Mouse (Mus musculus): Measurements from ENCODE around the gene Col16a1. TPM values are rescaled to one million over a fixed set of nuclear protein-coding genes. Genes with fewer than 3 reads are reported as not detected.

Gene Col16a1
- total and polyA plus RNA-seq, 2 experiments from 2014 or later: 9.9 to 21.6 TPM

DNA sequence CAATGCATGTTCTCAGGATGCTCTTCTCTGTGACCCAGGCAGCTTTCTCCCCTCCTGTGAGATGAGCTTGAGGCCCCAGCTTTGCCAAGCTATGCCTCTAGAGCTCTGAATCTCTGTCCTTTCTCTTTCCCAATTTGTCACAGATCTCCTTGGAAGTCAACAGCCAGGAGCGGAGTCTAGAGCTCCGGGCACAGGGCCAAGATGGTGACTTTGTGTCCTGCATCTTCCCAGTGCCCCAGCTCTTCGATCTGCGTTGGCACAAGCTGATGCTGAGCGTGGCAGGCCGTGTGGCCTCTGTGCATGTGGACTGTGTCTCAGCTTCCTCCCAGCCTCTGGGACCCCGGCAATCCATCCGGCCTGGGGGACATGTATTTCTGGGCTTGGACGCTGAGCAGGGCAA is 5.5 kb downstream of the Col16a1 start:
- H3K9me3 ChIP-seq (replicated peaks; ENCODE audit: control insufficient read depth, low read length): no peaks in the 10 kb centered on the region
- H3K27me3 ChIP-seq (ENCODE audit: control insufficient read depth, insufficient read depth, low read length): peaks cover 3% of the 10 kb centered on the region; the same call in 1 of the 2 replicates
- no peak for ATAC-seq (ENCODE audit: insufficient read depth, low read depth)
- H3K36me3 ChIP-seq (replicated peaks; ENCODE audit: control insufficient read depth, insufficient read depth, low read length): no peaks in the 10 kb centered on the region
- H3K4me3 ChIP-seq (ENCODE audit: low read depth, low read length): no peak overlapping the region
- no peak overlapping the region for H3K4me2 ChIP-seq (ENCODE audit: low read depth, low read length)
- TF ChIP-seq CTCF (IDR thresholded peaks at IDR 0.05; ENCODE audit: low read depth): no peak
- TF ChIP-seq EP300 (IDR thresholded peaks at IDR 0.05; ENCODE audit: low read depth): no peak
- H3K9ac ChIP-seq (replicated peaks; ENCODE audit: low read depth, low read length): no peak overlapping the region
- DNase-seq (ENCODE audit: low spot score): no peak
- H3K27ac ChIP-seq (ENCODE audit: low read depth): no peak overlapping the region
- no peaks in the 10 kb centered on the region for H3K4me1 ChIP-seq (ENCODE audit: control insufficient read depth, insufficient read depth)
- 67% methylated on average over 9 of the region's 9 CpGs for WGBS

DNA sequence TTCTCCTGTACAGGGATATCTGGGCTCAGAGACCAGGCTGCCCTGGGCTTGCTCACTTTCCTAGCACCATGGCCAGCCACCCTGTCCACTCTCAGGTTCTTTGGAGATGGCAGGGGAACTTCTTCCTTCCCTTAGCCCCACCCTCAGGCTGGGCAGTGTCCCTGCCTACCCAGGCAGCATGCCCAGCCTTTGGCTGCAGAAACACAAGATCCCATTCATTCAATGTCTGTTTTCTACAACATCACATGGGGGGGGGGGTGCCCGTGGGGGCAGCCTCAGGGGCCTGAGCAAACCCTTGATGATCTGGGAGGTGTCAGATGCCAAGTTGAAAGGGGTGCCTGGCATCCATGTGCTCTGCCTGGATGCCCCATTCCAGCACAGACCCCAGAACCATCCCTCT is 7.1 kb downstream of the Col16a1 start:
- Histone ChIP-seq H3K9ac (replicated peaks; ENCODE audit: low read depth, low read length) (no peak overlapping the region), H3K9me3 (replicated peaks; ENCODE audit: control insufficient read depth, low read length) (no peaks in the 10 kb centered on the region), H3K27ac (ENCODE audit: low read depth) (no peak overlapping the region), H3K4me3 (ENCODE audit: low read depth, low read length) (no peak overlapping the region), H3K4me2 (ENCODE audit: low read depth, low read length) (no peak overlapping the region), H3K4me1 (ENCODE audit: control insufficient read depth, insufficient read depth) (no peaks in the 10 kb centered on the region), H3K27me3 (ENCODE audit: control insufficient read depth, insufficient read depth, low read length) (no peaks in the 10 kb centered on the region), H3K36me3 (replicated peaks; ENCODE audit: control insufficient read depth, insufficient read depth, low read length) (no peaks in the 10 kb centered on the region)
- ATAC-seq (ENCODE audit: insufficient read depth, low read depth) (no peak), DNase-seq (ENCODE audit: low spot score) (no peak)
- TF ChIP-seq CTCF (IDR thresholded peaks at IDR 0.05; ENCODE audit: low read depth) (no peak), EP300 (IDR thresholded peaks at IDR 0.05; ENCODE audit: low read depth) (no peak)
- 50% methylated on average over 1 of the region's 1 CpGs for WGBS

DNA sequence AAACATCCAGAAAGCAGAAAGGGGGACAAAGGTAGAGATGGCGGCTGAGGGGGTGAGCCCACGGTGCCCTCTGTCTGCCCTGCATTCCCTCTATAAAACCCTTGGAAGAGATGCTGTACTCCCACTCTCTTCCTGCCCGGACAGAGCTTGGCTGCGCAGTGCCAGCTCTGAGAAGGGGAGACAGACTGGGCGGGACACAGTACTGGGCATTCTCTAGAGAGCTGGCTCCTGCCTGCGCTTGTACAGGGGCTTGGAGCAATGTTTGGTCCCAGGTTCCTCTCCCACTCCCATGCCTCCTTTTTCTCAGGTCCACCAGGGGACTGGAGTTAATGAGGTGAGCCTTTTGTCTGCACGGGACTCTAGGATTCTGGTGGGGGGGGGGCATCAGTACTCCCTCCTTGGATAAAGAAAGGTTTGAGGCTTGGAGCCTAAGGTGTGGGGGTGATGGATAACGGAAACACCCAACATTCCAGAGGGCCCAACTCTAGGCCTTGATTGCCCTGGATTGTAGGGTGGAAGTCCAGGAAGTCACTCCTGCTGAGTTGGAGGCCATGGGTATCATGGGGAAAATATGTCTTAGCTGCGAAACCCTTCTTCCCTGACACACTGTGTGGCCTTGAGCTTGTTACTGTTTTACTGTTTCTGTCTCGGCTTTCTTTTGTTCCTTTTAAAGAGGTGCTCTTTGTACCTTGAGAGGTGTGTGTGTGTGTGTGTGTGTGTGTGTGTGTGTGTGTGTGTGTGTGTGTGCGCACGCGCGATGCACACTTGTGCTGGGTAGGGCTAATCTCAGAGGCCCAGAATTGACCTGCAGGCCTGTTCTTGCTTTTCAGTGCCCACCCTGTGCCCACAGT is 7.7 kb downstream of the Col16a1 start:
- no peak for ATAC-seq (ENCODE audit: insufficient read depth, low read depth)
- WGBS: 75% methylated on average over 14 of the region's 14 CpGs
- no peak overlapping the region for H3K4me3 ChIP-seq (ENCODE audit: low read depth, low read length)

DNA sequence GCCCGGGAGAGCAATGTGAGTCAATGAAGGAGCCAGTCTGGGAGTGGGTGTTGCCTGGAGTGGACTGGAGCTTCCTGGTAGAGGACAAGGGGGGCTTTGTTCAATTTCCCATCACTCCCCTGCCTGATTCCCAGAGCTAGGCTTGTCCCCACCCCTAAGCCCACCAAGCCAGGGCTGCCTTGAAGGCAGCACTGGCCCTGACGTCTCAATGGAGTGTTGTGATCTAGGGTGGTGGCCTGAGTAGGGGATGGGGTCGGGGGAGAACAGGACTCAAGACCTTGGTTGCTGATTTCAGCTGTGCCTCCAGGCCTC is 8.3 kb downstream of the Col16a1 start:
- no peak for ATAC-seq (ENCODE audit: insufficient read depth, low read depth)
- Histone ChIP-seq H3K27me3 (ENCODE audit: control insufficient read depth, insufficient read depth, low read length) (no peaks in the 10 kb centered on the region), H3K4me3 (ENCODE audit: low read depth, low read length) (no peak overlapping the region), H3K9ac (replicated peaks; ENCODE audit: low read depth, low read length) (no peak overlapping the region), H3K9me3 (replicated peaks; ENCODE audit: control insufficient read depth, low read length) (no peaks in the 10 kb centered on the region), H3K27ac (ENCODE audit: low read depth) (no peak overlapping the region), H3K4me2 (ENCODE audit: low read depth, low read length) (no peak overlapping the region), H3K36me3 (replicated peaks; ENCODE audit: control insufficient read depth, insufficient read depth, low read length) (no peaks in the 10 kb centered on the region), H3K4me1 (ENCODE audit: control insufficient read depth, insufficient read depth) (no peaks in the 10 kb centered on the region)
- TF ChIP-seq CTCF (IDR thresholded peaks at IDR 0.05; ENCODE audit: low read depth): no peak
- no peak for TF ChIP-seq EP300 (IDR thresholded peaks at IDR 0.05; ENCODE audit: low read depth)
- 75% methylated on average over 3 of the region's 3 CpGs for WGBS
- DNase-seq (ENCODE audit: low spot score): no peak

More for the DNA sequence above, 7.7 kb downstream of the Col16a1 start:
- Histone ChIP-seq H3K27me3 (ENCODE audit: control insufficient read depth, insufficient read depth, low read length) (no peaks in the 10 kb centered on the region), H3K36me3 (replicated peaks; ENCODE audit: control insufficient read depth, insufficient read depth, low read length) (no peaks in the 10 kb centered on the region), H3K4me2 (ENCODE audit: low read depth, low read length) (no peak overlapping the region), H3K9me3 (replicated peaks; ENCODE audit: control insufficient read depth, low read length) (no peaks in the 10 kb centered on the region), H3K27ac (ENCODE audit: low read depth) (no peak overlapping the region), H3K4me1 (ENCODE audit: control insufficient read depth, insufficient read depth) (no peaks in the 10 kb centered on the region), H3K9ac (replicated peaks; ENCODE audit: low read depth, low read length) (no peak overlapping the region)
- no peak for DNase-seq (ENCODE audit: low spot score)
- TF ChIP-seq EP300 (IDR thresholded peaks at IDR 0.05; ENCODE audit: low read depth) (no peak), CTCF (IDR thresholded peaks at IDR 0.05; ENCODE audit: low read depth) (no peak)

DNA sequence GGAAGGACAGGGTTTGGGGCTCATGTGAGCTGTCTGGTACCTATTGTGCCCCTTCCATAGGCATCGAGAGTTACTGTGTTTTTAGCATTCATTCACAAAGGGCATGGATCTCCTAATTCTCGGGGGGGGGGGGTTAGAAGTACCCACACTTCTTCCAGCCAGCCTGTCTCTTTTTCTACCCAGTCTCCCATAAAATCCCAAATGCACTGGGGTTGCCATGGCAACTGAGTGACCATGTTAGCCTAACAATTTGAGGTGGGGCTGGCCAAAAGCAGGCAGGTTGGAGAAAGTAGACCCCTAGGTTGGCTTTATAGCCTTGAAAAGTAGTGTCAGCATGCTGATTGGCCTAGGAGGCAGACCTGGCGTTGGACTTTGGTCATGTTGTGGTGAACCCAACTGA is 8.8 kb downstream of the Col16a1 start:
- no peak overlapping the region for H3K4me2 ChIP-seq (ENCODE audit: low read depth, low read length)
- H3K4me3 ChIP-seq (ENCODE audit: low read depth, low read length): no peak overlapping the region
- no peaks in the 10 kb centered on the region for H3K36me3 ChIP-seq (replicated peaks; ENCODE audit: control insufficient read depth, insufficient read depth, low read length)
- 69% methylated on average over 3 of the region's 3 CpGs for WGBS
- H3K9ac ChIP-seq (replicated peaks; ENCODE audit: low read depth, low read length): no peak overlapping the region
- no peaks in the 10 kb centered on the region for H3K4me1 ChIP-seq (ENCODE audit: control insufficient read depth, insufficient read depth)
- ATAC-seq (ENCODE audit: insufficient read depth, low read depth) (no peak), DNase-seq (ENCODE audit: low spot score) (no peak)
- H3K9me3 ChIP-seq (replicated peaks; ENCODE audit: control insufficient read depth, low read length): no peaks in the 10 kb centered on the region
- H3K27ac ChIP-seq (ENCODE audit: low read depth): no peak overlapping the region
- H3K27me3 ChIP-seq (ENCODE audit: control insufficient read depth, insufficient read depth, low read length): 0 out of 2 replicates have a peak, but pooled peaks cover under 1% of the 10 kb centered on the region
- TF ChIP-seq CTCF (IDR thresholded peaks at IDR 0.05; ENCODE audit: low read depth) (no peak), EP300 (IDR thresholded peaks at IDR 0.05; ENCODE audit: low read depth) (no peak)

DNA sequence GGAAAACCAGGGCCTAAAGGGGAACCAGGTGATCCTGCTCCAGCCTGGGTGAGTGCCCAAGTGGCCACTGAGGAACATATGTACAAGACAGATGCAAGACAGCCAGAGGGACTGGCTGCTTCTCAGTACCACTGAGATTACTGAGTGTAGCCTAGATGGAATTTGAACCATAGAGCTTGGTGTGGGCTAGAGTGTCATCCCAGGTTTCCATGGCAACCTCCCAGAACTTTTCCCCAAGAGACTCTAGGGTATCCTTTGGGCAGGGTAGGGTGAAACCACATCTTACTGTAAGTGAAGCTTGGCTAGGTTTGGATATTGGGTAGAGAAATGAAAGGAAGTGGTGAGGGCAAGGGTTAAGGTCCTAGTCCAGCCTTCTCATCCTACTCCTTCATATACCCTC is 13.3 kb downstream of the Col16a1 start:
- TF ChIP-seq EP300 (IDR thresholded peaks at IDR 0.05; ENCODE audit: low read depth) (no peak), CTCF (IDR thresholded peaks at IDR 0.05; ENCODE audit: low read depth) (no peak)
- Histone ChIP-seq H3K9ac (replicated peaks; ENCODE audit: low read depth, low read length) (no peak overlapping the region), H3K4me2 (ENCODE audit: low read depth, low read length) (no peak overlapping the region), H3K4me1 (ENCODE audit: control insufficient read depth, insufficient read depth) (no peaks in the 10 kb centered on the region), H3K27me3 (ENCODE audit: control insufficient read depth, insufficient read depth, low read length) (0 out of 2 replicates have a peak, but pooled peaks cover 6% of the 10 kb centered on the region), H3K9me3 (replicated peaks; ENCODE audit: control insufficient read depth, low read length) (no peaks in the 10 kb centered on the region), H3K36me3 (replicated peaks; ENCODE audit: control insufficient read depth, insufficient read depth, low read length) (no peaks in the 10 kb centered on the region), H3K27ac (ENCODE audit: low read depth) (no peak overlapping the region), H3K4me3 (ENCODE audit: low read depth, low read length) (no peak overlapping the region)
- DNase-seq (ENCODE audit: low spot score) (no peak), ATAC-seq (ENCODE audit: insufficient read depth, low read depth) (no peak)
